ENCODE assay signal across 8 mouse cellular contexts in genomic region chr1:132390691-132391579, GRCm38 (mm10). TPM values are rescaled to one million over a fixed set of nuclear protein-coding genes. Genes with fewer than 3 reads are reported as not detected.
DNase-seq lines count a peak whose midpoint lies in the region; ATAC-seq and TF ChIP-seq lines count a peak whose summit lies in the region.

Gene Tmcc2 (minus strand): TSS chr1:132391281.

- ATAC-seq in forebrain, postnatal 0 days: peak; percentile 54
- ATAC-seq in hindbrain, embryonic 13.5 days (ENCODE audit: low FRiP score): peak; percentile 22
- peak; percentile 7 for ATAC-seq in limb, embryonic 14.5 days (ENCODE audit: low FRiP score, low read depth)

- H3K9me3 ChIP-seq in forebrain, postnatal 0 days (ENCODE audit: low read length): no peaks in the 10 kb centered on the region
- no peaks in the 10 kb centered on the region for H3K9me3 ChIP-seq in hindbrain, embryonic 13.5 days
- no peaks in the 10 kb centered on the region for H3K9me3 ChIP-seq in limb, embryonic 14.5 days (ENCODE audit: control insufficient read depth, low read length)

- DNase-seq in thymus, adult 2 months: peak; percentile 19
- DNase-seq in thymus, adult 18-20 months: no peak
- peak; percentile 65 to 76 for DNase-seq in cerebellum, adult 2 months
- peak; percentile 70 for DNase-seq in forebrain, postnatal 0 days
- no peak for DNase-seq in limb, embryonic 14.5 days (ENCODE audit: low spot score)
- peak; percentile 78 for DNase-seq in neural tube, embryonic 10.5 days (ENCODE audit: extremely low spot score, low spot score)
- DNase-seq in testis, postnatal 10 days (ENCODE audit: low spot score): no peak

- no peaks in the 10 kb centered on the region; the same call in 1 of the 2 replicates for H3K27me3 ChIP-seq in thymus, adult 2 months (ENCODE audit: control insufficient read depth, insufficient read depth, low read length)
- no peaks in the 10 kb centered on the region for H3K27me3 ChIP-seq in cerebellum, adult 2 months (ENCODE audit: control insufficient read depth, insufficient read depth, low read length)
- no peaks in the 10 kb centered on the region for H3K27me3 ChIP-seq in forebrain, postnatal 0 days (ENCODE audit: insufficient read depth, low read length)
- H3K27me3 ChIP-seq in hindbrain, embryonic 13.5 days: no peaks in the 10 kb centered on the region
- no peaks in the 10 kb centered on the region for H3K27me3 ChIP-seq in limb, embryonic 14.5 days (ENCODE audit: control insufficient read depth, insufficient read depth, low read length)

- peak within 1 kb of the TSS; percentile 87 for H3K4me2 ChIP-seq in forebrain, postnatal 0 days (ENCODE audit: low read depth)
- peak within 1 kb of the TSS; percentile 89 for H3K4me2 ChIP-seq in hindbrain, embryonic 13.5 days
- peak within 1 kb of the TSS; percentile 92 for H3K4me2 ChIP-seq in limb, embryonic 14.5 days (replicated peaks; ENCODE audit: low read depth, low read length, severe bottlenecking)

- H3K4me1 ChIP-seq in thymus, adult 2 months (replicated peaks; ENCODE audit: control insufficient read depth, insufficient read depth, low read length): peaks cover 11% of the 10 kb centered on the region; the same call in 1 of the 2 replicates
- peaks cover 10% of the 10 kb centered on the region; the same call in 1 of the 2 replicates for H3K4me1 ChIP-seq in cerebellum, adult 2 months (ENCODE audit: control insufficient read depth, insufficient read depth, low read length)
- peaks cover 20% of the 10 kb centered on the region for H3K4me1 ChIP-seq in forebrain, postnatal 0 days (ENCODE audit: insufficient read depth)
- H3K4me1 ChIP-seq in hindbrain, embryonic 13.5 days (replicated peaks): peaks cover 63% of the 10 kb centered on the region
- H3K4me1 ChIP-seq in limb, embryonic 14.5 days (ENCODE audit: control insufficient read depth, insufficient read depth, low read length): peaks cover 32% of the 10 kb centered on the region

- no peak for TF ChIP-seq CTCF in thymus, adult 2 months (IDR thresholded peaks at IDR 0.05; ENCODE audit: borderline replicate concordance, control insufficient read depth, extremely low read depth, insufficient read depth, low read length, poor library complexity)
- TF ChIP-seq CTCF in cerebellum, adult 2 months (IDR thresholded peaks at IDR 0.05; ENCODE audit: borderline replicate concordance, insufficient read depth, low read depth, low read length): no peak
- TF ChIP-seq CTCF in forebrain, postnatal 0 days (IDR thresholded peaks at IDR 0.05; ENCODE audit: low read depth): no peak

- peak within 1 kb of the TSS; percentile 86 for H3K9ac ChIP-seq in forebrain, postnatal 0 days
- peak within 1 kb of the TSS; percentile 96 for H3K9ac ChIP-seq in hindbrain, embryonic 13.5 days
- H3K9ac ChIP-seq in limb, embryonic 14.5 days (ENCODE audit: low read depth, low read length, severe bottlenecking): peak within 1 kb of the TSS; percentile 92

- no peak for TF ChIP-seq POLR2A in thymus, adult 2 months (IDR thresholded peaks at IDR 0.05; ENCODE audit: control insufficient read depth, extremely low read depth, insufficient read depth, low read length, poor library complexity)
- peak; percentile 11; the same call in 1 of the 2 replicates for TF ChIP-seq POLR2A in cerebellum, adult 2 months (IDR thresholded peaks at IDR 0.05; ENCODE audit: borderline replicate concordance, insufficient read depth, low read length)
- no peak for TF ChIP-seq POLR2A in limb, embryonic 14.5 days (IDR thresholded peaks at IDR 0.05; ENCODE audit: borderline replicate concordance, extremely low read depth, insufficient read depth, insufficient read length)

- no peaks in the 10 kb centered on the region for H3K36me3 ChIP-seq in thymus, adult 2 months (ENCODE audit: control insufficient read depth, insufficient read depth, low read length)
- H3K36me3 ChIP-seq in forebrain, postnatal 0 days (ENCODE audit: insufficient read depth): no peaks in the 10 kb centered on the region
- H3K36me3 ChIP-seq in hindbrain, embryonic 13.5 days: no peaks in the 10 kb centered on the region
- no peaks in the 10 kb centered on the region for H3K36me3 ChIP-seq in limb, embryonic 14.5 days (ENCODE audit: control insufficient read depth, insufficient read depth, low read length)

- under 1% methylated on average over 45 of the region's 50 CpGs for WGBS in thymus, adult 2 months
- under 1% methylated on average over 50 of the region's 50 CpGs for WGBS in cerebellum, adult 2 months
- WGBS in forebrain, postnatal 0 days: 2% methylated on average over 50 of the region's 50 CpGs
- WGBS in hindbrain, embryonic 13.5 days: under 1% methylated on average over 50 of the region's 50 CpGs
- under 1% methylated on average over 38 of the region's 50 CpGs for WGBS in limb, embryonic 14.5 days

- H3K4me3 ChIP-seq in thymus, adult 2 months (ENCODE audit: control insufficient read depth, insufficient read depth, low read length): peak within 1 kb of the TSS; percentile 43
- H3K4me3 ChIP-seq in cerebellum, adult 2 months (replicated peaks; ENCODE audit: insufficient read depth, low read depth, low read length): peak within 1 kb of the TSS; percentile 92
- H3K4me3 ChIP-seq in forebrain, postnatal 0 days (ENCODE audit: low read depth, low read length): peak within 1 kb of the TSS; percentile 73
- peak within 1 kb of the TSS; percentile 83 for H3K4me3 ChIP-seq in hindbrain, embryonic 13.5 days
- H3K4me3 ChIP-seq in limb, embryonic 14.5 days (replicated peaks; ENCODE audit: low read length): peak within 1 kb of the TSS; percentile 79

- no peak within 1 kb of the TSS for H3K27ac ChIP-seq in thymus, adult 2 months (ENCODE audit: control insufficient read depth, insufficient read depth, low read length)
- peak within 1 kb of the TSS; percentile 90 for H3K27ac ChIP-seq in cerebellum, adult 2 months (ENCODE audit: insufficient read depth, low read length)
- peak within 1 kb of the TSS; percentile 91 for H3K27ac ChIP-seq in forebrain, postnatal 0 days (ENCODE audit: low read depth, low read length)
- peak within 1 kb of the TSS; percentile 94 for H3K27ac ChIP-seq in hindbrain, embryonic 13.5 days
- H3K27ac ChIP-seq in limb, embryonic 14.5 days (replicated peaks; ENCODE audit: low read depth, low read length): peak within 1 kb of the TSS; percentile 77

RNA-seq across cellular contexts. Expression of gene Tmcc2, which starts in this region (rescaled TPM):
- 4.1 and 5.3 TPM in 2 replicates for polyA plus RNA-seq in thymus, adult 2 months (2012; rRNA removed)
- polyA plus RNA-seq in cerebellum, adult 2 months (2012; rRNA removed): 150 and 157 TPM in 2 replicates
- total RNA-seq in forebrain, postnatal 0 days (2014; rRNA removed): 104 TPM in 2 replicates
- 37.4 and 41.9 TPM in 2 replicates for polyA plus RNA-seq in forebrain, postnatal 0 days (2015; fragmentation: Nextera tagmentation; extraction: Ambion mirVana)
- polyA plus RNA-seq in hindbrain, embryonic 13.5 days (2015; fragmentation: Nextera tagmentation; extraction: Ambion mirVana): 24.6 and 25.7 TPM in 2 replicates
- polyA plus RNA-seq in limb, embryonic 14.5 days (2012; rRNA removed): 18.0 and 24.2 TPM in 2 replicates
- 9.1 and 9.3 TPM in 2 replicates for polyA plus RNA-seq in limb, embryonic 14.5 days (2014; fragmentation: Nextera tagmentation; extraction: Ambion mirVana)

Comparison
In these comparisons a context has a peak if more than half of its experiments do, and no peak if none do; other contexts are left out.
1. DNase-seq: peak in thymus, adult 2 months (single experiment), cerebellum, adult 2 months (2 of 2), forebrain, postnatal 0 days (single experiment) and neural tube, embryonic 10.5 days (single experiment); none in thymus, adult 18-20 months (0 of 2), limb, embryonic 14.5 days (single experiment) and testis, postnatal 10 days (single experiment).
2. Peak in every context shown above with its lines, with median percentiles within 50 percentile points of each other: H3K4me3 ChIP-seq, ATAC-seq, H3K4me2 ChIP-seq and H3K9ac ChIP-seq.